Mouse (Mus musculus): ENCODE measurements around the gene Cldn34b4.

The Cldn34b4 gene

DNA sequence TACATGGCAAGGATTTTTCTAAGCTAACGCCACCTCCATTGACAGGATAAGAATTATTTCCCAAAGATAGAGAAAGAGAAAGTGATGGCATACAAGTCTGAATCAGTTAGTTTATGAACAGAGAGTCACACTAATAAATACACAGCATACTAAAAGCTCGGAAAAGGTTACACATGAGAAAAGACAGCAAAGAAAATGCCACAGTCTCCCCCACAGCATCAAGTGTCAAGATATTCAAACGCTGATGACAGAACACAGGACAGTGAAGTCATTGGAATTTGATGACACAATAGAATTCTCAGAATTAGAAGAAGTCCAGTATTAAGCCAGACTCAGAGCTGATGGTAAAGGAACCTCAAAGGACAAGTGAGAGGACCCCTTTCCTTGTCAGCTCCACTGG lies at the start of gene Cldn34b4:
TSS of gene Cldn34b4 (plus strand) at position 301 of the 400 bp plus-strand sequence.
- DNase-seq: no peak

Measured in cerebellum, adult 18-20 months (tissue).